Mouse (Mus musculus): Measurements from ENCODE around the gene 6030408B16Rik.

GRCm38 (mm10) chr15:101308440-101309348, 15.7 kb downstream of the 6030408B16Rik start:
- TF ChIP-seq CTCF (IDR thresholded peaks at IDR 0.05; ENCODE audit: low read depth, low read length) (no peak), POLR2AphosphoS5 (IDR thresholded peaks at IDR 0.05; ENCODE audit: insufficient replicate concordance, low read depth, low read length) (no peak), GATA1 (IDR thresholded peaks at IDR 0.05; ENCODE audit: borderline replicate concordance, low read length) (no peak), TAL1 (conservative IDR thresholded peaks at IDR 0.05; ENCODE audit: low read depth, low read length) (no peak)
